Mouse (Mus musculus) CH12.LX (cell line): ENCODE results near the gene Txndc15.
"Not testable (repeated sequence)": the region's sequence is repeated elsewhere in the genome, so short reads cannot be mapped to it uniquely, and the experiment has no call there.

Source experiments
- CTCF ChIP-seq, 2 experiments: IDR thresholded peaks in 1 of 2; conservative IDR thresholded peaks in 1 of 2; 2 replicates each; pipeline ENCODE4 v1.5.1; 2011 to 2012; ENCODE audit warnings: low read depth in 2 of 2, low read length in 2 of 2, improper control_type of control experiment in 1 of 2, inconsistent platforms in 1 of 2, mild to moderate bottlenecking in 1 of 2, moderate library complexity in 1 of 2
- EP300 ChIP-seq: IDR thresholded peaks from 2 replicates; pipeline ENCODE4 v1.6.1; 2011; ENCODE audit warnings: low read length, improper control_type of control experiment
- GABPA ChIP-seq: IDR thresholded peaks from 2 replicates; pipeline ENCODE4 v1.6.1; 2012; ENCODE audit warnings: low read depth, low read length, improper control_type of control experiment, inconsistent platforms; ENCODE audit not compliant: insufficient replicate concordance
- HCFC1 ChIP-seq: IDR thresholded peaks from 2 replicates; pipeline ENCODE4 v1.6.1; 2012; ENCODE audit warnings: low read depth, mild to moderate bottlenecking, inconsistent platforms, low read length, improper control_type of control experiment
- NELFE ChIP-seq: IDR thresholded peaks from 2 replicates; pipeline ENCODE4 v1.6.1; 2011; ENCODE audit warnings: low read depth, low read length, improper control_type of control experiment
- UBTF ChIP-seq: IDR thresholded peaks from 2 replicates; pipeline ENCODE4 v1.6.1; 2012; ENCODE audit warnings: low read depth, mild to moderate bottlenecking, inconsistent platforms, low read length, improper control_type of control experiment, moderate library complexity
- ZMIZ1 ChIP-seq: IDR thresholded peaks from 2 replicates; pipeline ENCODE4 v1.6.1; 2012; ENCODE audit warnings: low read depth, mild to moderate bottlenecking, inconsistent platforms, low read length, improper control_type of control experiment

DNA sequence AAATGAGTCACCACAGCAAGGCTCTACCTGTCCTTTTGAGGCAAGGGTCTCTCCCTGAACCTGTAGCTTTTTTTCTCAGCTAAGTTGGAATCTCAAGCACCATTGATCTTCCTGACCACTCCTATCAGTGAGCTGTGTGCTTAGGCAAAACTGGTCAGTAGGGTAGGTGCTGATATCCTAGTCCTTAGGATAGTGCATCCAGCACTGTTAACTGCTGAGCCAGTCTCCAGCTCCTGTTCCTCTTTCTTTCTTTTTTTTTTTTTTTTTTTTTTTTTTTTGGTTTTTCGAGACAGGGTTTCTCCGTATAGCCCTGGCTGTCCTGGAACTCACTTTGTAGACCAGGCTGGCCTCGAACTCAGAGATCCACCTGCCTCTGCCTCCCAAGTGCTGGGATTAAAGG, 18.5 kb upstream of the Txndc15 start:
- TF ChIP-seq UBTF; NELFE; GABPA; ZMIZ1; EP300; CTCF (conservative IDR thresholded peaks at IDR 0.05 in 1 of 2, IDR thresholded peaks at IDR 0.05 in 1 of 2; ENCODE audit: low read depth in 2 of 2, low read length in 2 of 2); HCFC1: not testable (repeated sequence)
